Mouse (Mus musculus): ENCODE results near the gene Slc9a3r1. TPM values are rescaled to one million over a fixed set of nuclear protein-coding genes. Genes with fewer than 3 reads are reported as not detected.

Gene Slc9a3r1
- polyA plus RNA-seq, 1 experiment: 90.9 TPM

DNA sequence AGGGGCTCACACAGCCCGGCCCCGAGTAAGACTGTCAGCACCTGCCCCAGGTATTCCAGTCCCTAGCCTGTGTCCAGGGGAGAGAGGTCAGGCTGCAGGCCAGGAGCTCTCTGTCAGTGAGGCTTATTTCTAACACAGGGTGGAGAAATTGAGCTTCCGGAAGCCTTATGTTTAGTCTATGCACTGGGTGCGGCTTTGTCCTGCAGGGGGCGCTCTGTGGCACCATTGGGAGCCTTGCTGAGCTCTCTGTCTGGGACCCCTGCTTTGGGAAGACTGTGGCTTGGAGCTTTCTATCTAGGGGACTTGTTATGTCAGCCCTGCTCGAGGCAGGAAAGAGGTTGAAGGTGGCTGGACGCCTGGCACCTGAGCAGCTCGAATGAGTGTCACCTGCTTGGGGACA, 61.7 kb downstream of the Slc9a3r1 start:
- no peak for DNase-seq (ENCODE audit: low read depth)

DNA sequence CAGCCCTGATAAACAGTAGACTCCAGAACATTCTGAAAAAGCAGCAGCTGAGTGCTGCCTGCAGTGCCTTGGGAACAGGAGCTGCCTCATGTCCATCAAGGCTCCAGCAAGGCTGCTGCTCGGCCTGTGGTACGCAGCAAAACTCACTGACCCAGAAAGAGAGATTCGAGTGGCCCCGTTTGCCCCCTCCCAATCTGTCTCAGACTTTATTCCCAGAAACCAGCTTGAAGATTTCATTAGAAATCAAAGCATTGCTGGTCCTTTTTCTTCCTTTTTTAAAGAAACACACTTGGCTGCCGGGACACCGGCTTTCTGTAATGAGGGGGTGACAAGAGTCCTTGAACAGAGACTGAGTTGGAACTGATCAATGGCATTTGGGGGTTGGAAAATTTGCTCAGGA, 62.2 kb downstream of the Slc9a3r1 start:
- DNase-seq (ENCODE audit: low read depth): no peak

DNA sequence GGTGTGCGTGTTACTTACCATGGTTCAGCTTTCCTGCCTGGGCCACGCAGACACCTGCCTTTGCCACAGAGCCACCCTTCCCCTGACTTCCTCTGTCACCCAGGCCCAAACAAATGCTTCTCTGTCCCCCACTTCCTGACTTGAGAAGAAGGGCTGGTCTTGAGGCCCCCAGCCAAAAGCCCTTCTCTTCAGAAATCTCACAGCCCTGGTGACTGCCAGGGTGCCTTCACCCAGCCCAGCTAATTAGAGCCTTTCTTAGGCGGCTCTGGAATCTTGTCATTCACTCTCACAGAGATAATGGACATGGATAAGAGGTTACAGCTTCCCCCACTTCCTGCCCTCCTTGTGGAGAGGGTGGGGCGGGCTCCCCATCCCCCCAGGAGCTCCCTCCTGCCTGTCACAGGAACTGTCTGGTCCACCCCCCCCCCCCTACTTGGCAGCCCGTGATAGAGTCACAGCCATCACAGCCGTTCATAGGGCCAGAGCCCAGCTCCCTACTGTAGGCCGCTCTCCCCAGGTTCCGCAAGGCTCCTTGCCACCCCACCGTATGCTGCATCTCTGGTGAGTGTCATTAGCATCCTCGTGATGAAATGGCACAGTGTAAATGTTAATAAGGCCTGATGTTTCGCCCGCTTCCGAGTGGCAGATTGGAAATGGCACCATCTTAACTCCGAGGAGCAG, 63.8 kb downstream of the Slc9a3r1 start:
- no peak for DNase-seq (ENCODE audit: low read depth)

DNA sequence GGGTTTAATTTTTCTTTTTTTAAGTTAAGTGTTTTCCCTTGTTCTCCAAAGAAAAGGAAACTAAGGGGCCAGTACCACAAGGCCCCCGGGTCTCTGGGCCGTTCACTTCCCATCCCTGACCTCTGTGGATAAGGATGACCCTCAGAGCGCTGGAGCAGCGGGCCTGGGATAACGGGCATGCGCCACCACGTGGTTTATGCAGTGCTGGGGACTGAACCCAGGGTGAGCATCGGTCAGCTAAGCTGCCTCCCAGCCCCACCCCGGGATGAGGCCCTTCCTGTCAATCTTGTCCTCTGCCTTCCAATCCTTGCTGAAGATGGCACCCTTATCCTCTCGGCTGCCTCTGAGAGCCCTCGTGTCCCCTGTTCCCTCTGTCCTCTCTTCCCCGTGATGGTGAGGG, 64.5 kb downstream of the Slc9a3r1 start:
- DNase-seq (ENCODE audit: low read depth): no peak

- DNase-seq (ENCODE audit: low read depth): no peak
Measured at GRCm38 (mm10) chr11:115228430-115228829, 65.3 kb downstream of the Slc9a3r1 start.

GRCm38 (mm10) chr11:115229021-115229930, 66.1 kb downstream of the Slc9a3r1 start:
- DNase-seq (ENCODE audit: low read depth): no peak

Other genes with a start within 250 kb of the Slc9a3r1 start
- 1.6 and 3.7 TPM in 2 replicates for gene Cd300lb, start 229.0 kb upstream of the Slc9a3r1 start, polyA plus RNA-seq (2012; rRNA removed)
- 0.22 and 0.26 TPM in 2 replicates for gene Cd300c, start 194.2 kb upstream of the Slc9a3r1 start, polyA plus RNA-seq (2012; rRNA removed)
- gene Cd300ld, start 173.4 kb upstream of the Slc9a3r1 start, polyA plus RNA-seq (2012; rRNA removed): 2.5 and 4.9 TPM in 2 replicates
- gene Cd300c2, start 161.5 kb upstream of the Slc9a3r1 start, polyA plus RNA-seq (2012; rRNA removed): 4.4 and 4.8 TPM in 2 replicates
- 0.65 and 0.74 TPM in 2 replicates for gene Cd300ld2, start 147.1 kb upstream of the Slc9a3r1 start, polyA plus RNA-seq (2012; rRNA removed)
- gene Cd300ld4, start 136.3 kb upstream of the Slc9a3r1 start, polyA plus RNA-seq (2012; rRNA removed): 1.3 and 1.5 TPM in 2 replicates
- gene Cd300ld5, start 125.6 kb upstream of the Slc9a3r1 start, polyA plus RNA-seq (2012; rRNA removed): 6.8 and 6.9 TPM in 2 replicates
- 16.4 and 37.6 TPM in 2 replicates for gene Cd300ld3, start 114.9 kb upstream of the Slc9a3r1 start, polyA plus RNA-seq (2012; rRNA removed)
- gene Cd300e, start 101.2 kb upstream of the Slc9a3r1 start, polyA plus RNA-seq (2012; rRNA removed): 0.19 and 0.24 TPM in 2 replicates
- gene Rab37, start 71.9 kb upstream of the Slc9a3r1 start, polyA plus RNA-seq (2012; rRNA removed): 0.60 and 0.72 TPM in 2 replicates
- 0.62 and 0.66 TPM in 2 replicates for gene Cd300lf, start 29.3 kb upstream of the Slc9a3r1 start, polyA plus RNA-seq (2012; rRNA removed)
- 14.6 and 16.8 TPM in 2 replicates for gene Tmem104, start 24.1 kb downstream of the Slc9a3r1 start, polyA plus RNA-seq (2012; rRNA removed)
- 36.3 and 42.6 TPM in 2 replicates for gene Nat9, start 24.5 kb downstream of the Slc9a3r1 start, polyA plus RNA-seq (2012; rRNA removed)
- gene Grin2c, start 103.9 kb downstream of the Slc9a3r1 start, polyA plus RNA-seq (2012; rRNA removed): 0.04 TPM in 1 of 2 replicates, not detected in the other
- 7.8 and 9.5 TPM in 2 replicates for gene Fdxr, start 113.7 kb downstream of the Slc9a3r1 start, polyA plus RNA-seq (2012; rRNA removed)
- gene Fads6, start 134.3 kb downstream of the Slc9a3r1 start, polyA plus RNA-seq (2012; rRNA removed): 3.8 and 4.8 TPM in 2 replicates
- gene Otop2, start 143.8 kb downstream of the Slc9a3r1 start, polyA plus RNA-seq (2012; rRNA removed): 0.27 TPM in 1 of 2 replicates, not detected in the other
- gene Ush1g, start 158.7 kb downstream of the Slc9a3r1 start, polyA plus RNA-seq (2012; rRNA removed): not detected in 2 replicates
- not detected in 2 replicates for gene Otop3, start 171.4 kb downstream of the Slc9a3r1 start, polyA plus RNA-seq (2012; rRNA removed)
- gene Hid1, start 204.4 kb downstream of the Slc9a3r1 start, polyA plus RNA-seq (2012; rRNA removed): 6.6 and 7.8 TPM in 2 replicates
- gene Cdr2l, start 218.6 kb downstream of the Slc9a3r1 start, polyA plus RNA-seq (2012; rRNA removed): 7.2 and 8.2 TPM in 2 replicates
- gene Mrpl58, start 240.4 kb downstream of the Slc9a3r1 start, polyA plus RNA-seq (2012; rRNA removed): 75.6 and 94.7 TPM in 2 replicates